Mouse (Mus musculus): ENCODE measurements at regions not wholly inside any gene's neighbourhood (a gene's known extent, or its start where the extent isn't known, plus 50 kb on each side); places are given as distances from the start of the nearest gene placed in this dataset.

DNA sequence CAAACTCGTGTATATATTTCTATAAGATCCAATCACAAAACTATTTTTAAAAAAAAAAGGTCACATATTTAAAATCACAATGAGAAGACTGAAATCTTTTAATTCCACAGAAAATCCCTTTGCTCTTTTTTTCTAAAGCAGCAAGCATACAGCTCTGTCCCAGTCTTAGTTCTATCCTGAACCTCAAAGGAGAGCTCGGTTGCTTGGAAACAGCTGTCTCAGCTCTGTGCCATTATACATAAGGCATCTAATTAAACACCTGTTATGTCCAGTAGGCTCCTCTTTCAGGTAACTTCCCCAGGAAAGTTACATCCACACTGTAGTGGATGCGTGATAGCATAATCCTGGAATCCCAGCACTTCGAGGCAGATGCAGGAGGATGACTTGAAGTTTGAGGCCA lies 181.5 kb downstream of the Moxd1 start:
- Histone ChIP-seq H3K27me3 (ENCODE audit: control insufficient read depth, insufficient read depth, low read length) (no peaks in the 10 kb centered on the region), H3K27ac (ENCODE audit: control insufficient read depth, insufficient read depth, low read depth, low read length) (no peak overlapping the region), H3K36me3 (ENCODE audit: control insufficient read depth, insufficient read depth, low read length) (no peaks in the 10 kb centered on the region), H3K4me3 (ENCODE audit: control insufficient read depth, low read depth, low read length) (no peak overlapping the region), H3K4me1 (ENCODE audit: control insufficient read depth, insufficient read depth, low read length) (no peaks in the 10 kb centered on the region; the same call in 1 of the 2 replicates)
- TF ChIP-seq CTCF (IDR thresholded peaks at IDR 0.05; ENCODE audit: control insufficient read depth, insufficient read depth, insufficient replicate concordance, low read depth, low read length), result no peak
- TF ChIP-seq POLR2A (IDR thresholded peaks at IDR 0.05; ENCODE audit: control insufficient read depth, low read depth, low read length), result no peak

DNA sequence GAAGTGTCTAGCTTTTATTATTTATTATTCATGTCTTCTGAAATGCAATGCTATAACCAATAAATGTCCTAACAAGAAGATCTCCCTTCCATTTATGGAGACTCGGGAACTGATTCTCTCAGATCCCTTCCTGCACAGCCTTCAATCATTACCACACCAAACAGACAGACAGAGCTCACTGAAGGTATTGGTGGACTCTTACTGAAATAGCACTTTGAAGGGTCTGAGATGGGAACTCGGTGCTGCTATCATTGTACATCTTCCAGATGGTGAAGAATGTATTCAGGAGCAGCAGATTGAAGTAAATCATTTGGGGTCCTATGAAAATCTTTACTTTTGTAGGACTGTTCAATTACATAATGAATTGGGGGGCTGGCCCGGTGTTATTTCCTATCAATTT lies 183.6 kb downstream of the Moxd1 start:
- Histone ChIP-seq H3K4me3 (ENCODE audit: control insufficient read depth, low read depth, low read length) (no peak overlapping the region), H3K4me1 (ENCODE audit: control insufficient read depth, insufficient read depth, low read length) (no peaks in the 10 kb centered on the region), H3K36me3 (ENCODE audit: control insufficient read depth, insufficient read depth, low read length) (no peaks in the 10 kb centered on the region), H3K27ac (ENCODE audit: control insufficient read depth, insufficient read depth, low read depth, low read length) (no peak overlapping the region), H3K27me3 (ENCODE audit: control insufficient read depth, insufficient read depth, low read length) (no peaks in the 10 kb centered on the region)
- no peak for TF ChIP-seq CTCF (IDR thresholded peaks at IDR 0.05; ENCODE audit: control insufficient read depth, insufficient read depth, insufficient replicate concordance, low read depth, low read length)
- no peak for TF ChIP-seq POLR2A (IDR thresholded peaks at IDR 0.05; ENCODE audit: control insufficient read depth, low read depth, low read length)

DNA sequence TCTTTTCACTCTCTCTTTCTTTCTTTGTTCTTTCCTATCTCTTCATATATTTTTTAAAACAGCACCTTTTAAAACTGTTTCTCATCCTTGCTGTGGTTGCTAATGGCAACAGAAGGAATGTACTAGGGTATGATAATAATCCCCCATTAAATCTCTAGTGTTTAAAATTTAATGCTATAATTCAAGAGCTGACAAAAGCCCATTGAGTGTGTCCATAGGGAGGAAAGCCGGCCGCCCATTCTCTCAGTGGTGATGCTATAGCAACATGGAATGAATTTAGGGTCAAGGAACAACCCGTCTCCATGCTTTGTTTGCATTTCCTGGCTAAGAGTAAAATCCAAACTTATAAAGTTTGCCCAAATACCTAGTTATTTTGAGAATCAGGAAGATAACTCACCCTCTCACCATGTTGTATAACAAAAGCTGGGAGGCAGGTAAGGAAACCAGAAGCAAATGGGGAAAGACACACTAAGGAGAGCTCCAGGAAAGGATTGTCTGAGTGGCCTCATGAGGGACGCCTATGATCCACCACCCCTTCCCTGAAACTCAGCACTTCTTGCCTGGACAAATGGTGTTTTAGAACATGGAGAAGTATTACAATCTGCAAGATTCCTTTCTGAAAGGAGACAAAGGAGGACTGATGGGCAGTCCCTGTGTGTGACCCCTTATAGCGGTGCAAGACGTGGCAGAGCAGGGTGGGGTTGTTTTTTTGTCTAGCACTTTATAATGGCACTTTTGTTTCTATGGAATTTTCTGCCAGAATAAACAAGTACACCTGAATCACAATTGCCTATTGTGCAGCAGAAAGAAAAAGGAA lies 184.3 kb downstream of the Moxd1 start:
- H3K4me1 ChIP-seq (ENCODE audit: control insufficient read depth, insufficient read depth, low read length), result no peaks in the 10 kb centered on the region
- no peaks in the 10 kb centered on the region for H3K27me3 ChIP-seq (ENCODE audit: control insufficient read depth, insufficient read depth, low read length)
- TF ChIP-seq CTCF (IDR thresholded peaks at IDR 0.05; ENCODE audit: control insufficient read depth, insufficient read depth, insufficient replicate concordance, low read depth, low read length) (no peak), POLR2A (IDR thresholded peaks at IDR 0.05; ENCODE audit: control insufficient read depth, low read depth, low read length) (no peak)
- H3K27ac ChIP-seq (ENCODE audit: control insufficient read depth, insufficient read depth, low read depth, low read length), result no peak overlapping the region
- H3K4me3 ChIP-seq (ENCODE audit: control insufficient read depth, low read depth, low read length), result no peak overlapping the region
- no peaks in the 10 kb centered on the region for H3K36me3 ChIP-seq (ENCODE audit: control insufficient read depth, insufficient read depth, low read length)

DNA sequence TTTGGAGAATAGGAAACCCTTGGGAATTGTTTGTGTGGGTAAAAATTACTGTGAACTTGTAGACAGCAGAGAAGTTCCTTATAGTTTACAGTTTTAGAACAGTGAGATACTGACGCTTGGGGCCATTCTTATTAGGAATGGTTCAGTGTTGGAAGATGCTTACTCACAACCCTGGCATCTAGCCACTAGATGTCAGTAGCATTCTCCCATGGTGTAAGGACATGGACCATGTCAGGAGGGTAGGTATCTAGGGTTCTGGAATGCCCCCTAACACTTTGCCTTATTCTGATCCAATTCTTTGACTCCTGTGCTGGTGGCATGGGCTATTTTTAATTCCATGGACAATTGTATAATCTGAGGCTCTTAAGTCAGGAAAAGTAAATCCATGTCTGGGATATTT lies 185.3 kb upstream of the Ccn2 start:
- no peaks in the 10 kb centered on the region for H3K36me3 ChIP-seq (ENCODE audit: control insufficient read depth, insufficient read depth, low read length)

DNA sequence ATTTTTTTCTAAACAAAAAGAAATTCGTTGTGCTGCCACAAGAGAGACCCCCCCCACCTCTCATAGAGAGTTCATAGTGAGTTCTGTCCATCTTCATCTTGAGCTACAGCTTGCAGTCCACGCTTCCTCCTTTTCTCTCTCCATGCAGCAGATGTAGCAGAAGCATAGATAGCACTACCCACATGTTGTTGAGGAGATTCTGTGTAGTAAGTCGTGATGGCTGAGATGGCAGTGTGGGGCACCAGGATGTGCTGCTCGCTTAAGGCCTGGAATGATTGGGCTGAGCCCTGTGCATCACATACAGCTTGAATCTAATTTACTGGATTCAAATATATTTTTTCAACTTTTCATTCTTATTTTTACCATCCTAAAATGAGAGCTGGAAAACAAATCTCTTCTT lies 184.4 kb upstream of the Ccn2 start:
- Histone ChIP-seq H3K4me3 (ENCODE audit: control insufficient read depth, low read depth, low read length) (no peak overlapping the region), H3K36me3 (ENCODE audit: control insufficient read depth, insufficient read depth, low read length) (no peaks in the 10 kb centered on the region), H3K27me3 (ENCODE audit: control insufficient read depth, insufficient read depth, low read length) (no peaks in the 10 kb centered on the region), H3K27ac (ENCODE audit: control insufficient read depth, insufficient read depth, low read depth, low read length) (no peak overlapping the region), H3K4me1 (ENCODE audit: control insufficient read depth, insufficient read depth, low read length) (no peaks in the 10 kb centered on the region)
- TF ChIP-seq POLR2A (IDR thresholded peaks at IDR 0.05; ENCODE audit: control insufficient read depth, low read depth, low read length) (no peak), CTCF (IDR thresholded peaks at IDR 0.05; ENCODE audit: control insufficient read depth, insufficient read depth, insufficient replicate concordance, low read depth, low read length) (no peak)

More for the DNA sequence above, 185.3 kb upstream of the Ccn2 start:
- no peak overlapping the region for H3K4me3 ChIP-seq (ENCODE audit: control insufficient read depth, low read depth, low read length)
- TF ChIP-seq POLR2A (IDR thresholded peaks at IDR 0.05; ENCODE audit: control insufficient read depth, low read depth, low read length), result no peak
- TF ChIP-seq CTCF (IDR thresholded peaks at IDR 0.05; ENCODE audit: control insufficient read depth, insufficient read depth, insufficient replicate concordance, low read depth, low read length), result no peak
- no peaks in the 10 kb centered on the region for H3K27me3 ChIP-seq (ENCODE audit: control insufficient read depth, insufficient read depth, low read length)
- no peaks in the 10 kb centered on the region for H3K4me1 ChIP-seq (ENCODE audit: control insufficient read depth, insufficient read depth, low read length)
- no peak overlapping the region for H3K27ac ChIP-seq (ENCODE audit: control insufficient read depth, insufficient read depth, low read depth, low read length)

DNA sequence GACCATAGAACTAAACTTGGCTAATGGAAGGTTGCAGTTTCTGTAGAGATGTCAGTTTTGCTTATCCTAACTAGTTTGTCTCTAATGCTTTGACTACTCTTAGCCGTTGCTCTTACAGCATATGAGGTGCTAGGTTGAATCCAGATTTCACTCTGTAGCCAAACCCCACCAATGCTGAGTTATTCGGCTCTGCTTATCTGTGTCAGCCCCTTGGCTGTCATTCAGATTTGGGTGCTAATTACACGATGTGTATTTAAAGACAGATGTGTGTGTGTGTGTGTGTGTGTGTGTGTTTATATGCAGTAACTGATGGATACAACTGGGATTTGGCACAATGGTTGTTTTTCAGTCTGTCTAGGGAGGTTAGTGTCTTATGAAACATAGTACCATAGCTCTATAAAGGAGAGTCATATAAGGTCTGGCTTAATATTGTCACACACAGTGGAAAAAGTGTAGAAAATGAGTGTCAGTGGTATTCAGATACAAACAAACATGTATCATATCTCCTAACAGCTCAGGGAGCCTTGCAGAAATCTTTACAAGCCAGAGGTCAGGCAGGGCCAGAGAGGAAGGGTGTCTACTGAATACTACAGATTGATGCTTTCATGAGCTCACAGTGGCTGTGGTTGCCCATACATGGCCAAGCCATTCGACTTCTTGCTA lies 172.6 kb upstream of the Ccn2 start:
- no peaks in the 10 kb centered on the region for H3K36me3 ChIP-seq (ENCODE audit: control insufficient read depth, insufficient read depth, low read length)
- H3K27me3 ChIP-seq (ENCODE audit: control insufficient read depth, insufficient read depth, low read length), result no peaks in the 10 kb centered on the region
- no peak overlapping the region for H3K4me3 ChIP-seq (ENCODE audit: control insufficient read depth, low read depth, low read length)
- TF ChIP-seq CTCF (IDR thresholded peaks at IDR 0.05; ENCODE audit: control insufficient read depth, insufficient read depth, insufficient replicate concordance, low read depth, low read length) (no peak), POLR2A (IDR thresholded peaks at IDR 0.05; ENCODE audit: control insufficient read depth, low read depth, low read length) (no peak)
- H3K27ac ChIP-seq (ENCODE audit: control insufficient read depth, insufficient read depth, low read depth, low read length), result no peak overlapping the region
- no peaks in the 10 kb centered on the region for H3K4me1 ChIP-seq (ENCODE audit: control insufficient read depth, insufficient read depth, low read length)

DNA sequence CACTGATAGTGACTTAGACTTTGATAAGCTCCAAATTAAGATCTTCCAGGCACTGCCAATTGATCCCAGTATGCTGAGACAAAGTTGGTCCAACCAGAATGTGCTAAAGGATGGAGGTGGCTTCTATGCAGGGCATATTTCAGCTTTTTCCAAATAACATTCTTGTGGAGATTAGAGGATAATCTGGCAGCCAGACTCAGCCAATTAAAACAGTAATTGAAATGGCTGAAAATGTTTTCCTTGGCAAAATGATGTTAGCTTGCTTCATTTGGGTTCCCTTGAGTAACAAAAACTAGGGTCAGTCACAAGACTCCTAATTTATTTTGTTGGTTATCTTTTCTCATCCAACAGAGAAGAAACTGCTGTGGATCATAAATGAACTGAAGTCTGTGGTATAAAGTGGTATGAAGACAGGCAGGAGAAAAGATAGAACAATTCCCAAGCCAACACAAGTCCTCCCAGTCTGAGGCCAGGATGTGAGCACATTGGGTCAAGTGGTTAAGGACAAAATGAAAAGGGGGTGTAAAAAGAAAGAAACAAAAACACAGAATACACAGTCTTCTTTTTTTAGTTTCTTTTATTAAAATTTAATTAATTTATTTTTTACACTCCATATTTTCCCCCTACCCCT lies 161.4 kb upstream of the Ccn2 start:
- Histone ChIP-seq H3K27ac (ENCODE audit: control insufficient read depth, insufficient read depth, low read depth, low read length) (no peak overlapping the region), H3K36me3 (ENCODE audit: control insufficient read depth, insufficient read depth, low read length) (no peaks in the 10 kb centered on the region), H3K27me3 (ENCODE audit: control insufficient read depth, insufficient read depth, low read length) (no peaks in the 10 kb centered on the region), H3K4me3 (ENCODE audit: control insufficient read depth, low read depth, low read length) (no peak overlapping the region), H3K4me1 (ENCODE audit: control insufficient read depth, insufficient read depth, low read length) (no peaks in the 10 kb centered on the region)
- TF ChIP-seq CTCF (IDR thresholded peaks at IDR 0.05; ENCODE audit: control insufficient read depth, insufficient read depth, insufficient replicate concordance, low read depth, low read length) (no peak), POLR2A (IDR thresholded peaks at IDR 0.05; ENCODE audit: control insufficient read depth, low read depth, low read length) (no peak)
